Mouse (Mus musculus): ENCODE results near the gene Reep6.

GRCm38 (mm10) chr10:80342749-80343424 lies 13.1 kb downstream of the Reep6 start:
- TF ChIP-seq POLR2A (IDR thresholded peaks at IDR 0.05; ENCODE audit: borderline replicate concordance, extremely low read depth, insufficient read depth, insufficient read length, poor library complexity, severe bottlenecking) (no peak), CTCF (IDR thresholded peaks at IDR 0.05; ENCODE audit: borderline replicate concordance, extremely low read depth, insufficient read depth, insufficient read length) (no peak)
